Mouse (Mus musculus) MEL (cell line): Measurements from ENCODE around the gene Peli1. TPM values are rescaled to one million over a fixed set of nuclear protein-coding genes. Genes with fewer than 3 reads are reported as not detected.

Source experiments
- DNase-seq: peaks from one replicate; pipeline ENCODE4 v3.0.0; 2011; ENCODE audit warnings: low read depth, low spot score
- H3K27ac ChIP-seq: 2 replicates; pipeline ENCODE4 v1.5.1; 2012; ENCODE audit warnings: low read depth, mild to moderate bottlenecking, control low read depth, low read length, moderate library complexity; ENCODE audit not compliant: control insufficient read depth
- H3K27me3 ChIP-seq, 2 experiments: fragments of 150-350 bp in 1 of 2; sonication (generic) in 1 of 2; 2 replicates each; pipeline ENCODE4 v1.6.1; 2012; ENCODE audit warnings: low read length in 2 of 2, mild to moderate bottlenecking in 2 of 2, improper control_type of control experiment in 1 of 2, moderate library complexity in 1 of 2; ENCODE audit not compliant: insufficient read depth in 2 of 2, control insufficient read depth in 1 of 2
- H3K36me3 ChIP-seq, 2 experiments: 2 replicates each; pipeline ENCODE4 v1.6.1; 2012 to 2014; ENCODE audit warnings: low read length in 2 of 2, improper control_type of control experiment in 1 of 2, inconsistent platforms in 1 of 2, mild to moderate bottlenecking in 1 of 2; ENCODE audit not compliant: insufficient read depth in 2 of 2, control insufficient read depth in 1 of 2
- H3K4me1 ChIP-seq, 2 experiments: fragments of 150-350 bp in 1 of 2; sonication (generic) in 1 of 2; 2 replicates each; pipeline ENCODE4 v1.6.1; 2012; ENCODE audit warnings: low read length in 2 of 2, improper control_type of control experiment in 1 of 2, mild to moderate bottlenecking in 1 of 2; ENCODE audit not compliant: insufficient read depth in 2 of 2, control insufficient read depth in 1 of 2
- H3K4me3 ChIP-seq, 2 experiments: fragments of 150-350 bp in 1 of 2; sonication (generic) in 1 of 2; 2 replicates each; pipeline ENCODE4 v1.5.1; 2012; ENCODE audit warnings: low read depth in 2 of 2, low read length in 2 of 2, mild to moderate bottlenecking in 2 of 2, moderate library complexity in 2 of 2, control low read depth in 1 of 2, improper control_type of control experiment in 1 of 2; ENCODE audit not compliant: control insufficient read depth in 1 of 2, insufficient read depth in 1 of 2
- H3K79me2 ChIP-seq: 2 replicates; pipeline ENCODE4 v1.6.1; 2012; ENCODE audit warnings: mild to moderate bottlenecking, low read length, moderate library complexity; ENCODE audit not compliant: control insufficient read depth, poor library complexity, insufficient read depth
- H3K9ac ChIP-seq: 2 replicates; pipeline ENCODE4 v1.6.1; 2012; ENCODE audit warnings: low read depth, mild to moderate bottlenecking, control low read depth, low read length, moderate library complexity; ENCODE audit not compliant: control insufficient read depth, poor library complexity, severe bottlenecking
- H3K9me3 ChIP-seq: fragments of 150-350 bp; sonication (generic); replicated peaks from 2 replicates; pipeline ENCODE4 v1.6.1; 2012; ENCODE audit warnings: mild to moderate bottlenecking, low read length, improper control_type of control experiment, moderate library complexity; ENCODE audit not compliant: insufficient read depth
- CHD2 ChIP-seq: IDR thresholded peaks from 2 replicates; pipeline ENCODE4 v1.6.1; 2011; ENCODE audit warnings: low read length, improper control_type of control experiment
- E2F4 ChIP-seq: IDR thresholded peaks from 2 replicates; pipeline ENCODE4 v1.6.1; 2011; ENCODE audit warnings: low read depth, low read length, improper control_type of control experiment, borderline replicate concordance
- ELF1 ChIP-seq: IDR thresholded peaks from 2 replicates; pipeline ENCODE4 v1.6.1; 2014; ENCODE audit warnings: low read depth, mild to moderate bottlenecking, inconsistent platforms, low read length, improper control_type of control experiment, moderate library complexity
- EP300 ChIP-seq, 2 experiments: IDR thresholded peaks; 2 replicates each; pipeline ENCODE4 v1.6.1; 2011; ENCODE audit warnings: improper control_type of control experiment in 2 of 2, low read length in 2 of 2, low read depth in 1 of 2, mild to moderate bottlenecking in 1 of 2
- GATA1 ChIP-seq: IDR thresholded peaks from 2 replicates; pipeline ENCODE4 v1.6.1; 2011; ENCODE audit warnings: low read depth, low read length, improper control_type of control experiment
- JUND ChIP-seq: IDR thresholded peaks from 2 replicates; pipeline ENCODE4 v1.6.1; 2011; ENCODE audit warnings: low read depth, mild to moderate bottlenecking, improper control_type of control experiment, low read length
- KAT2A ChIP-seq: conservative IDR thresholded peaks from 2 replicates; pipeline ENCODE4 v1.6.1; 2012; ENCODE audit warnings: low read depth, low read length, improper control_type of control experiment, inconsistent platforms
- MAFK ChIP-seq: IDR thresholded peaks from 2 replicates; pipeline ENCODE4 v1.6.1; 2011; ENCODE audit warnings: low read depth, mild to moderate bottlenecking, low read length, improper control_type of control experiment, borderline replicate concordance
- MAX ChIP-seq: IDR thresholded peaks from 2 replicates; pipeline ENCODE4 v1.6.1; 2011; ENCODE audit warnings: low read length, improper control_type of control experiment
- MEF2A ChIP-seq: IDR thresholded peaks from 2 replicates; pipeline ENCODE4 v1.6.1; 2014; ENCODE audit warnings: low read depth, mild to moderate bottlenecking, inconsistent platforms, low read length, improper control_type of control experiment; ENCODE audit not compliant: poor library complexity, insufficient replicate concordance, severe bottlenecking; ENCODE audit errors: extremely low read depth
- MXI1 ChIP-seq: IDR thresholded peaks from 2 replicates; pipeline ENCODE4 v1.6.1; 2011; ENCODE audit warnings: mild to moderate bottlenecking, low read depth, low read length, improper control_type of control experiment
- NELFE ChIP-seq: IDR thresholded peaks from 2 replicates; pipeline ENCODE4 v1.6.1; 2011; ENCODE audit warnings: low read depth, low read length, improper control_type of control experiment
- NRF1 ChIP-seq: IDR thresholded peaks from 2 replicates; pipeline ENCODE4 v1.6.1; 2014; ENCODE audit warnings: low read depth, mild to moderate bottlenecking, inconsistent platforms, low read length, improper control_type of control experiment, moderate library complexity; ENCODE audit not compliant: poor library complexity, insufficient read depth, severe bottlenecking
- POLR2A ChIP-seq, 2 experiments: IDR thresholded peaks; 2 replicates each; pipeline ENCODE4 v1.6.1; 2011 to 2012; ENCODE audit warnings: low read length in 2 of 2, mild to moderate bottlenecking in 2 of 2, control low read depth in 1 of 2, improper control_type of control experiment in 1 of 2, low read depth in 1 of 2, moderate library complexity in 1 of 2; ENCODE audit not compliant: control insufficient read depth in 1 of 2, insufficient read depth in 1 of 2, poor library complexity in 1 of 2
- POLR2AphosphoS2 ChIP-seq: IDR thresholded peaks from 2 replicates; pipeline ENCODE4 v1.6.1; 2011; ENCODE audit warnings: low read length, improper control_type of control experiment
- RCOR1 ChIP-seq: IDR thresholded peaks from 2 replicates; pipeline ENCODE4 v1.6.1; 2012; ENCODE audit warnings: low read depth, mild to moderate bottlenecking, inconsistent platforms, low read length, improper control_type of control experiment
- SIN3A ChIP-seq: IDR thresholded peaks from 2 replicates; pipeline ENCODE4 v1.6.1; 2012; ENCODE audit warnings: low read length, improper control_type of control experiment, inconsistent platforms
- TBP ChIP-seq: IDR thresholded peaks from 2 replicates; pipeline ENCODE4 v1.8.0; 2011; ENCODE audit warnings: low read depth, low read length, improper control_type of control experiment
- TCF12 ChIP-seq: IDR thresholded peaks from 2 replicates; pipeline ENCODE4 v1.6.1; 2014; ENCODE audit warnings: low read depth, mild to moderate bottlenecking, inconsistent platforms, low read length, improper control_type of control experiment, moderate library complexity
- USF1 ChIP-seq: IDR thresholded peaks from 2 replicates; pipeline ENCODE4 v1.6.1; 2014; ENCODE audit warnings: low read depth, mild to moderate bottlenecking, inconsistent platforms, low read length, improper control_type of control experiment, moderate library complexity
- USF2 ChIP-seq, 2 experiments: IDR thresholded peaks; 2 replicates each; pipeline ENCODE4 v1.6.1; 2011 to 2012; ENCODE audit warnings: improper control_type of control experiment in 2 of 2, low read length in 2 of 2, borderline replicate concordance in 1 of 2, inconsistent platforms in 1 of 2, low read depth in 1 of 2, mild to moderate bottlenecking in 1 of 2; ENCODE audit not compliant: insufficient read depth in 1 of 2
- ZC3H11A ChIP-seq: IDR thresholded peaks from 2 replicates; pipeline ENCODE4 v1.6.1; 2012; ENCODE audit warnings: low read depth, mild to moderate bottlenecking, inconsistent platforms, low read length, improper control_type of control experiment
- ZKSCAN1 ChIP-seq: IDR thresholded peaks from 2 replicates; pipeline ENCODE4 v1.6.1; 2012; ENCODE audit warnings: low read depth, mild to moderate bottlenecking, inconsistent platforms, low read length, improper control_type of control experiment, moderate library complexity
- ZMIZ1 ChIP-seq: IDR thresholded peaks from 2 replicates; pipeline ENCODE4 v1.6.1; 2012; ENCODE audit warnings: low read depth, mild to moderate bottlenecking, inconsistent platforms, low read length, improper control_type of control experiment, moderate library complexity
- polyA plus RNA-seq, 2 experiments: library from polyadenylated mRNA; stranded (reverse) in 1 of 2; unstranded in 1 of 2; fragments of >175 nt in 1 of 2; fragments of >200 nt in 1 of 2; gene quantifications; 2 replicates each; pipeline versions ENCODE4 v1.2.1 to v1.2.4; 2012; ENCODE audit warnings: low replicate concordance in 2 of 2, low read depth in 1 of 2; ENCODE audit not compliant: insufficient read length in 2 of 2, insufficient read depth in 1 of 2, missing spikeins in 1 of 2
- total RNA-seq: library from RNA; depleted of rRNA; stranded (reverse); fragments of 300-350 nt; gene quantifications from 2 replicates; pipeline ENCODE4 v1.2.3, GENCODE M21; 2012

Gene Peli1
- total and polyA plus RNA-seq, 3 experiments: 7.5 to 11.6 TPM; not detected in 1

DNA sequence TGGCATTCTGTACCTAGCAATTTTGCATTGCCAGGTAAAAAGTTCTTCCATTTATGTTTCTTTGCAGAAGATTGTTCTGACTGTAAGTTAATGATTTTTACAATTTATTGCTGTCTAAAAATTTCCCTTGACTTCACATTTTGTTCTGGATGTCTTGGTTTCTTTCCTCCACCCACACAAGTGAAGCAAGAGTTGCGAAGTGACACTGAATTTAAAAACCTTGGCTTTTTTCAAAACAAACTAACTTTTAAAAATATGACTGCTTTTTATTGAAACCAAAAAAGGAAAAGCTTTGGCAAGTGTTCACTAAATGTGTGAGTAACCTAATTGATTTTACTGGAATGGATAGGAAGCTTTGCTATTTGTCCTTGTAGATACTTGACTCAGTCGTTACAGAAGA, 18.2 kb downstream of the Peli1 start:
- H3K4me3 ChIP-seq: no peak overlapping the region
- peaks cover 0 to 15% of the 10 kb centered on the region in 2 experiments; a peak in 2 of 4 replicates for H3K36me3 ChIP-seq
- no peaks in the 10 kb centered on the region for H3K9me3 ChIP-seq
- H3K4me1 ChIP-seq: peaks cover 8 to 9% of the 10 kb centered on the region in 2 experiments
- no peak for TF ChIP-seq ZC3H11A
- no peak for TF ChIP-seq NRF1
- no peak for TF ChIP-seq MAX
- no peak for TF ChIP-seq ZMIZ1
- no peak for TF ChIP-seq ZKSCAN1
- no peak for TF ChIP-seq USF1
- TF ChIP-seq TBP: no peak
- no peak for TF ChIP-seq EP300 (IDR thresholded peaks at IDR 0.05; ENCODE audit: low read depth in 1 of 2, low read length in 2 of 2)
- no peak for TF ChIP-seq CHD2
- DNase-seq: no peak
- H3K27ac ChIP-seq: no peak overlapping the region
- no peaks in the 10 kb centered on the region for H3K27me3 ChIP-seq
- no peak overlapping the region for H3K9ac ChIP-seq
- H3K79me2 ChIP-seq: peaks cover 13% of the 10 kb centered on the region; the same call in 1 of the 2 replicates

DNA sequence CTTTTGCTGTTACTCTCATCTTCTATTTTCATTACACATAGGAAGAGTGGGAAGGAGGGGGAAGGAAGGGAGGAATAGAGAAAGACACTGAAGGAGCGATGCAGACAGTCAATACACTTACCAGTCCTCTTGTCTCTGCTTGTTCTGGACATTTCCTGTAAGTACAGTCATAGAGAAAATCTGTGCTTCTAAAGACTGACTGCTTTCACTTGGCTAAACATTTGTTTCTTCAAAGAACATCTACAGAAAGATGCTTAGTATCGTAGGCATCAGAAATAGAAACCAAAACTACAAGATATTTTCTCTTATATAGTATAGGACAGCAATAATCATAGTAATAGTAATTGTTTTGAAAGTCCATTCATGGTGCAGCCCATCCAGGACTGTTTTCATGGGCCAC, 23.4 kb downstream of the Peli1 start:
- no peak overlapping the region for H3K9ac ChIP-seq
- no peak overlapping the region for H3K4me3 ChIP-seq
- H3K4me1 ChIP-seq: peaks cover 0 to 4% of the 10 kb centered on the region in 2 experiments; a peak in 2 of 4 replicates
- no peaks in the 10 kb centered on the region for H3K27me3 ChIP-seq
- no peak for DNase-seq
- H3K36me3 ChIP-seq: peaks cover 0 to 6% of the 10 kb centered on the region in 2 experiments; a peak in 2 of 4 replicates
- TF ChIP-seq GATA1 (no peak), MAFK (no peak), KAT2A (no peak), RCOR1 (no peak), POLR2AphosphoS2 (no peak), TCF12 (no peak), MEF2A (no peak), MXI1 (no peak), NELFE (no peak), CHD2 (no peak), EP300 (IDR thresholded peaks at IDR 0.05; ENCODE audit: low read depth in 1 of 2, low read length in 2 of 2) (no peak), SIN3A (no peak), E2F4 (no peak), JUND (no peak), USF2 (IDR thresholded peaks at IDR 0.05; ENCODE audit: borderline replicate concordance in 1 of 2, insufficient read depth in 1 of 2, low read depth in 1 of 2, low read length in 2 of 2) (no peak), POLR2A (IDR thresholded peaks at IDR 0.05; ENCODE audit: control insufficient read depth in 1 of 2, insufficient read depth in 1 of 2, low read depth in 1 of 2, low read length in 2 of 2, poor library complexity in 1 of 2) (no peak), NRF1 (no peak), ELF1 (no peak)
- no peak overlapping the region for H3K27ac ChIP-seq
- peaks cover 3% of the 10 kb centered on the region; the same call in 1 of the 2 replicates for H3K79me2 ChIP-seq
- no peaks in the 10 kb centered on the region for H3K9me3 ChIP-seq
